Mouse (Mus musculus) forebrain, embryonic 16.5 days (tissue): ENCODE data around the gene Ankfn1. TPM values are rescaled to one million over a fixed set of nuclear protein-coding genes. Genes with fewer than 3 reads are reported as not detected.
A peak's percentile ranks its signal among the peaks of the same experiment; 100 is the strongest.

Source experiments
- ATAC-seq: fragments of 200-750 bp; cut with Nextera tagmentation; 2 replicates; pipeline ENCODE4 v1.8.0; 2017; ENCODE audit warnings: mild to moderate bottlenecking, moderate library complexity
- H3K27ac ChIP-seq: fragments of 300-500 bp; sonication (generic); 2 replicates; pipeline ENCODE4 v1.5.1; 2014; ENCODE audit warnings: low read length, control low read depth
- H3K27me3 ChIP-seq: fragments of 300-500 bp; sonication (generic); replicated peaks from 2 replicates; pipeline ENCODE4 v1.6.1; 2014; ENCODE audit warnings: low read length; ENCODE audit not compliant: control insufficient read depth, insufficient read depth
- H3K36me3 ChIP-seq: fragments of 300-500 bp; sonication (generic); 2 replicates; pipeline ENCODE4 v1.6.1; 2014; ENCODE audit not compliant: control insufficient read depth, insufficient read depth
- H3K4me1 ChIP-seq: fragments of 300-500 bp; sonication (generic); replicated peaks from 2 replicates; pipeline ENCODE4 v1.6.1; 2014; ENCODE audit warnings: low read length; ENCODE audit not compliant: control insufficient read depth, insufficient read depth
- H3K4me2 ChIP-seq: fragments of 300-500 bp; sonication (generic); 2 replicates; pipeline ENCODE4 v1.6.1; 2014; ENCODE audit warnings: mild to moderate bottlenecking, low read length, control low read depth
- H3K4me3 ChIP-seq: fragments of 300-500 bp; sonication (generic); replicated peaks from 2 replicates; pipeline ENCODE4 v1.5.1; 2014; ENCODE audit warnings: mild to moderate bottlenecking, low read length, control low read depth
- H3K9ac ChIP-seq: fragments of 300-500 bp; sonication (generic); replicated peaks from 2 replicates; pipeline ENCODE4 v1.6.1; 2014; ENCODE audit warnings: low read depth, low read length, control low read depth
- H3K9me3 ChIP-seq: fragments of 300-500 bp; sonication (generic); 2 replicates; pipeline ENCODE4 v1.6.1; 2016; ENCODE audit warnings: low read length; ENCODE audit not compliant: control insufficient read depth
- WGBS: fragments of 180-500 bp; shearing (Covaris S2); extraction: QIAGEN DNeasy Blood & Tissue Kit; methylation state at CpG from one replicate; pipeline ENCODE4 v1.1.7; 2014; 5-methylcytosine and 5-hydroxymethylcytosine counted together
- polyA plus RNA-seq: library from polyadenylated mRNA; unstranded; fragments of >200 nt; fragmentation: Nextera tagmentation; extraction: Ambion mirVana; gene quantifications from 2 replicates; pipeline ENCODE4 v1.2.1, GENCODE M21; 2015

Ankfn1 gene
- polyA plus RNA-seq, 1 experiment from 2014 or later, result 5.2 TPM

DNA sequence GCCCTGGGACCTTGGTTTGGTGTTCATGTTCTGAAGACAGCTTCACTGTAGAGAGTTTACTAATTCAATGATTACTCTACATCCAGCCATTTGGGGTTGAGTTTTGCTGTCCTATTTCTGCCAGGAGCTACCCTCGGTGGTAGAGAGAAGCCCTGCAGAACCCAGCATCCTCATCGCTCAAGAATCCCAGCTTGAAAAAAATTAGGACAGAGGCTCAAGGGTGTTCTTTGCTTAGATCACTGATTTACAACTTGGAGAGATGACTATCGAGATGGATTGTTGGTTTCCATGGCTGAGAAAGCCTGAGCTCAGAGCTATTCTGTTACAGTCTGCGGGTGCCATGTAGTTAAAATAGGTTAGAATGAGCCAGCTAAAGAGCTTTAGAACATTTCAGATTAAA, 209.2 kb downstream of the Ankfn1 start:
- Histone ChIP-seq H3K4me1 (no peaks in the 10 kb centered on the region), H3K27ac (no peak overlapping the region), H3K36me3 (no peaks in the 10 kb centered on the region), H3K9ac (no peak overlapping the region), H3K4me2 (no peak overlapping the region), H3K4me3 (no peak overlapping the region), H3K9me3 (no peaks in the 10 kb centered on the region), H3K27me3 (no peaks in the 10 kb centered on the region)
- 96% methylated on average over 4 of the region's 4 CpGs for WGBS
- no peak for ATAC-seq

DNA sequence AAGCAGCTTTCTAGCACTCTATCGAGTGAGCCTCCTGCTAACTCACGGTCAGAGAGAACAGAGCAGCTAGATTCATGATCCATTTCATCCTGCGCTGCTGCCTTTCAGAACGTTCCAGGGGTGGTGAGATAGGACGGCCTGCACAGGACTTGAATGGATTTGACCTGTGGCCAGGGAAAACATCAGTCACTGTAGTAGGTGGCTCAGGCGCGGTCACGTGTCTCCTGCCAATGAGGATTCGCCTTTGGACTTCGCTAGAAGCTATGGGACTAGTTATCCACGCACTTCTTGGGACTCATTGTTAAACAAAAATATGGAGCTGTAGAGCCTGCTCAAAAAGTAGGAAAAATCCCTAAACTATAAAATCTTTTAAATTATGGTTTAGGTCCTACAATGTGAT, 226.0 kb downstream of the Ankfn1 start:
- H3K36me3 ChIP-seq, result no peaks in the 10 kb centered on the region
- ATAC-seq, result no peak
- no peaks in the 10 kb centered on the region for H3K27me3 ChIP-seq
- no peak overlapping the region for H3K4me3 ChIP-seq
- H3K4me1 ChIP-seq, result no peaks in the 10 kb centered on the region
- H3K9me3 ChIP-seq, result no peaks in the 10 kb centered on the region
- H3K4me2 ChIP-seq, result no peak overlapping the region
- H3K27ac ChIP-seq, result no peak overlapping the region
- WGBS, result 91% methylated on average over 11 of the region's 11 CpGs
- no peak overlapping the region for H3K9ac ChIP-seq

DNA sequence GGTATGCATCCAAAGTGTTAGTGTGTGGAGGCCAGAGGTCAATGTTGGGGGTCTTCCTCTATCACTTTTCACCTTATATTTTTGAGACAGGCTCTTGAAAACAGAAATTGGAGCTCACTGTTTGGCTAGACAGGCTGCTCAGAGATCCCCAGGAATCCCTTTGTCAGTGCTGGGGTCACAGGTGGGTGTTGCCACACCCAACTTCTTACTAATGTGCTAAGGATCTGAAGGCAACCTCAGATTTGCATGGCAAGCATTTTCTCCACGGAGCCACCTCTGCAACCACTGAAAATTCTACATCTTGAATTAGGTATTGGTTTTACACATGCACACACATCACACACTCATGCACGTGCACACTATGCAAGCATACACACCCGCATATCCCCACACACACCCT, 226.5 kb downstream of the Ankfn1 start:
- H3K4me2 ChIP-seq, result no peak overlapping the region
- H3K36me3 ChIP-seq, result no peaks in the 10 kb centered on the region
- no peaks in the 10 kb centered on the region for H3K4me1 ChIP-seq
- H3K9me3 ChIP-seq, result no peaks in the 10 kb centered on the region
- ATAC-seq, result no peak
- no peak overlapping the region for H3K27ac ChIP-seq
- WGBS, result 93% methylated on average over 3 of the region's 3 CpGs
- H3K27me3 ChIP-seq, result no peaks in the 10 kb centered on the region
- H3K4me3 ChIP-seq, result no peak overlapping the region
- no peak overlapping the region for H3K9ac ChIP-seq

DNA sequence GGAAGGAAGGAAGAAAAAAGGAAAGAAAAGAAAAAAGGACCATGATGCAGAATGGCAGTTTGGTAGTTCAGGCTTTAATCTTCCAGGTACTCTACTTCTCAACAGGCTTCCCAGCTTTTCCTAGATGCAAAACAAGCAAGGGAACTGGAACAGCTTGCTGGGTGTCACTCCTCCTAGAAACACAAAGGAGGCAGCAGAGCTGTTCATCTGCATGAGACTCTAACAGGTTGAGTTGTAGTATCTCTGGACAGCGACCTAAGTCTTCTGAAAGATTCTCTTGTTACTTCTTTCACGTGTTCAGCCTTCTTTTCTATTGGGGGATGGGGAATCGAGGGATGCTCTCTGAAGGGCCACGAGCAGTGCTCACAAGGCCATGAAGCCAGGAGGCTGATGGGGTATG, 228.7 kb downstream of the Ankfn1 start:
- no peak overlapping the region for H3K9ac ChIP-seq
- H3K4me2 ChIP-seq, result no peak overlapping the region
- peaks cover 6% of the 10 kb centered on the region; the same call in 1 of the 2 replicates for H3K4me1 ChIP-seq
- no peaks in the 10 kb centered on the region for H3K9me3 ChIP-seq
- ATAC-seq, result no peak
- H3K27me3 ChIP-seq, result no peaks in the 10 kb centered on the region
- 56% methylated on average over 4 of the region's 4 CpGs for WGBS
- no peak overlapping the region for H3K27ac ChIP-seq
- no peaks in the 10 kb centered on the region for H3K36me3 ChIP-seq
- H3K4me3 ChIP-seq, result no peak overlapping the region

DNA sequence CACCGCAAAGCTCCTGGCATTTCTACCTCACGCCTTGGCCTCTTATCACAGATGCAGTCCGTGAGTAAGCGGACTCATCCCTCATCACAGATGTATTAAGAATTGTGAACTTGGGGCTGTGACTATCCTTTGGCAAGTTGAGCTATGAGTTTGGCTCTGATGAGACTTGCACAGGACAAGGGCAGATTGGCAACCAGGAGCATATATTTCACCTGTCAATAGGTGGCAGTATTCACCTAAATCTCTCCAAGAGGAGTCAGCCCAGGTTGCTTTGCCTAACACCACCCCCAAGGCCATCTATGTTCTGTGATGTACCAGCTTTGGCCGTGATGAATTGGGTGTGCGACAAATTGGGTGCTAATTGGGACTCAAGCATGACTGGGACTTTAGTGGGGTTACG, 231.3 kb downstream of the Ankfn1 start:
- H3K4me2 ChIP-seq, result no peak overlapping the region
- no peak overlapping the region for H3K9ac ChIP-seq
- no peak overlapping the region for H3K4me3 ChIP-seq
- H3K9me3 ChIP-seq, result peaks cover 6% of the 10 kb centered on the region
- peaks cover 3% of the 10 kb centered on the region; the same call in 1 of the 2 replicates for H3K36me3 ChIP-seq
- H3K27me3 ChIP-seq, result no peaks in the 10 kb centered on the region
- no peak overlapping the region for H3K27ac ChIP-seq
- ATAC-seq, result 0 out of 2 replicates have a peak, but pooled peaks have one; percentile 54
- H3K4me1 ChIP-seq, result peaks cover 6% of the 10 kb centered on the region; the same call in 1 of the 2 replicates
- 34% methylated on average over 7 of the region's 7 CpGs for WGBS

DNA sequence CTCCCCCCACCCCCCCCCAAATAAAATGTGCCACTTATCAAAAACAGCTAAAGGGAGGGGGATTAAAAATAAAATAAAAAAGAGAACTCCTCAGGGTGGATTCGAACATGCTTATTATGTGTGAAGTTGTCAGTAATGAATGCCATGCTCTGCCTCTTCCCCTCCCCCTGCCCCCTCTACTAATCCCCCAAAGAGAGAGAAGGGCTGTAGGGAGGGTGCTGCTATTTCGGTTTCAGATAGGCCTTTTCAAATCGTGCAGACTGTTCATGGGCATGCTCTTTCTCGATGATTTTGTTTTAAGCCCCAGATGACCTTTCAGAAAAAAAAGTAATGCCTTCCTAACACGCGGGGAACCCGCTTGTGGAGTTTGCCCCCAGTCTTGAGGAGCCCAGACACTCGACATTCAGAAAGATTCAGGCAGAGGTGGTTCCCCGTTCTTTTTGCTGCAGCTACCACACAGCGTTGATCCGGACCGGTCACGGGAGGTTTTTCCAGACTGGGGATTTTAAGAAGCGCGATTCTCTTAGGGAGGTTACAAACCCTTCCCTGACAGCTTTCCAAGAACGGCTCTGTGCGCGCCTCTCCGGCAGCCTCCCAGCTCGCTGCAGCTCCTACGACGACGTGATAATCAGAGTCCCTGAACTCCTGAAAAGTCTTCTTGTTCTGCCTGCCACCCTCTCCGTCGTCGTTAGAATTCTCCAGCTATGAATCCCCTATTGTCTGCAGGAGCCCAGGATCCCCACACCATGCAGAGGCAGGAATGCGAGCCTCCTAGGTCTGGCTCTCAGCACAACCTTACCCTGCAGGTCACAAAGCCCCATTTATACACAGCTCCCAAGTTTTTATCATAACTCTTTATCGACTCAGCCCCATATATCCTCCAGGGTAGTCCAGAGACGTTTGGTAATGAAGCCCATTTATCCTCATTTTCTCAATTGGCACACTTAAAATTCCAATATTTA, 232.3 kb downstream of the Ankfn1 start:
- peaks cover 3% of the 10 kb centered on the region; the same call in 1 of the 2 replicates for H3K36me3 ChIP-seq
- H3K9me3 ChIP-seq, result peaks cover 6% of the 10 kb centered on the region
- H3K9ac ChIP-seq, result peak overlapping the region; percentile 14; the same call in 1 of the 2 replicates
- H3K27me3 ChIP-seq, result no peaks in the 10 kb centered on the region
- no peak overlapping the region for H3K27ac ChIP-seq
- H3K4me2 ChIP-seq, result peak overlapping the region; percentile 48
- peak overlapping the region; percentile 19 for H3K4me3 ChIP-seq
- peak; percentile 49; the same call in 1 of the 2 replicates for ATAC-seq
- peaks cover 6% of the 10 kb centered on the region; the same call in 1 of the 2 replicates for H3K4me1 ChIP-seq
- WGBS, result 3% methylated on average over 29 of the region's 29 CpGs

DNA sequence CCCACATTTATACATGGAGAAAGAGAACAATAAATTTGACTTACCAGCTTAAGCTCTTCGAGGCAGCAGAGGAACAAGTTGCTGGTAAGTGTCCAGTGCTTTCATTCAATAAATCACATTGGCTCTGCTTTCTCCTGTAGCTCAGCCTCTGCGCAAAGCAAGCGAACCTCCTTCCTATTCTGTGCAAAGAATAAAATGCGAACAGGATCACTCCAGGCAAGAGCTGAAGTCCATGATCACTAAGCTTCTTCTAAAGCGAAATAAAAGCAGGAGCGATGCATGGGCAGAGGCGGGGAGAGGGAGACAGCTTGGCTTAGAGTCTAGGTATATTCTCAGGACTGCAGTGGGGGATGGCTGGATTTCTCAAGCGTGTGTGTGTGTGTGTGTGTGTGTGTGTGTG, 239.1 kb downstream of the Ankfn1 start:
- no peaks in the 10 kb centered on the region for H3K27me3 ChIP-seq
- peaks cover 3% of the 10 kb centered on the region; the same call in 1 of the 2 replicates for H3K36me3 ChIP-seq
- no peak for ATAC-seq
- H3K4me1 ChIP-seq, result no peaks in the 10 kb centered on the region; the same call in 1 of the 2 replicates
- H3K4me3 ChIP-seq, result no peak overlapping the region
- H3K9ac ChIP-seq, result no peak overlapping the region
- no peak overlapping the region for H3K27ac ChIP-seq
- WGBS, result 37% methylated on average over 8 of the region's 8 CpGs
- H3K4me2 ChIP-seq, result no peak overlapping the region
- H3K9me3 ChIP-seq, result peaks cover 6% of the 10 kb centered on the region

DNA sequence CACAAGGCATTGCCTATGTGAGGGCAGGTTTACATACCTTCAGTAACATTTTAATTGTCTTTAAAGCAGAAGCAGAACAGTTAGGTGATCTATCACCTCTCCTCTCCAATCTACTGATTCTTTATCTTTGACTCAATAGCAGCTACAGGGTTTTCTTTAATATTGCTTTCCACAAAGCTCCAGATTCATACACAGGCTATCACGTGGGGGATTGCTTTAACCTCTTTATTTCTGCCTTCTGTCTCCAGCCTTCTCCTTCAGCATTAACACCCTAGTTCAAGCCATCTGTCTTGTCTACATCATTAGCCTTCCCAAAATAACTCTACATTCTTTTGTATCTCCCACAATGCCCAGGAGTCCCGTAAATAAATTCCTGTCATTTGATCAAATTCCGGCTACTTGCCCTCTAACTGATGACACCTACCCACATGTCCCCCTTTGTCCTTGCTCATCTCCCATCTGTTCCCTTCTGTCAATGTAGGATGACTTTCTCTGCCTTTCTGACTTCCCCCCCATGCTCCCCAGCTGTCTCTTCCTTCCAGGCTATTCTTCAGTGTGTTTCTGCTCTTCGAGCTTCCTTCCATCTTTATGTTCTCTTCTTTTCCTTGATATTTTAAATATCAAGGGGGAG, 249.5 kb downstream of the Ankfn1 start:
- ATAC-seq, result no peak
- WGBS, result 73% methylated on average over 4 of the region's 4 CpGs
- no peak overlapping the region for H3K27ac ChIP-seq

DNA sequence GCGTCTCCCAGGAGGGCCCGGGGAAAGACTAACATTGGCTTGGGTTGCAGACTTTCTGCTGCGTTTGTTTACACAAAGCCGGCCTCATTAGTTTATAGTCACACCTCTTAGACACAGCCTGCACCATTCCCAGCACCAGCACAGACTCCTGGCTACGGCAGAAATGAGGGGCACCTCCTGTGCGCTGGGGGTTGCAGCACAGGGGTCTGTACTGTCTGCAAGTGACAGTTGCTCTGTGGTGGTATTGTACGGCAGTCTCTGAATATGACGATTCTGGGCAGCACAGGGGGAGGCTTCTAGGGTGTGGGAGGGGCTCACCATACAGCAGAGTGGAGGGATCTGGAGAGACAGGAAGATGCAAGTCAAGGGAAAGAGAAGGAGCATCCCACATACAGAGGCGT, 262.0 kb downstream of the Ankfn1 start:
- WGBS, result 34% methylated on average over 9 of the region's 9 CpGs
- Histone ChIP-seq H3K4me3 (no peak overlapping the region), H3K4me1 (no peaks in the 10 kb centered on the region), H3K27ac (no peak overlapping the region), H3K4me2 (no peak overlapping the region), H3K36me3 (no peaks in the 10 kb centered on the region), H3K9ac (no peak overlapping the region), H3K27me3 (0 out of 2 replicates have a peak, but pooled peaks cover 2% of the 10 kb centered on the region), H3K9me3 (no peaks in the 10 kb centered on the region)
- peak; percentile 45 for ATAC-seq

More for the DNA sequence above, 249.5 kb downstream of the Ankfn1 start:
- Histone ChIP-seq H3K27me3 (no peaks in the 10 kb centered on the region), H3K4me3 (no peak overlapping the region), H3K4me2 (no peak overlapping the region), H3K9ac (no peak overlapping the region), H3K4me1 (0 out of 2 replicates have a peak, but pooled peaks cover 4% of the 10 kb centered on the region), H3K36me3 (no peaks in the 10 kb centered on the region), H3K9me3 (no peaks in the 10 kb centered on the region)
